Mouse (Mus musculus) brain, embryonic 14.5 days (tissue): ENCODE data around the gene Trpv3. TPM values are rescaled to one million over a fixed set of nuclear protein-coding genes. Genes with fewer than 3 reads are reported as not detected.

ENCODE experiments used
- DNase-seq: peaks from one replicate; pipeline ENCODE4 v3.0.0-alpha.2; 2011; ENCODE audit warnings: low read depth
- CTCF ChIP-seq: fragments of 200-500 bp; IDR thresholded peaks from 2 replicates; pipeline ENCODE4 v1.5.1; 2012; ENCODE audit warnings: inconsistent platforms, mild to moderate bottlenecking, moderate library complexity, borderline replicate concordance; ENCODE audit not compliant: insufficient read depth, insufficient read length; ENCODE audit errors: extremely low read depth
- POLR2A ChIP-seq: fragments of 200-500 bp; IDR thresholded peaks from 2 replicates; pipeline ENCODE4 v1.6.1; 2012; ENCODE audit warnings: mild to moderate bottlenecking, inconsistent platforms, borderline replicate concordance; ENCODE audit not compliant: poor library complexity, insufficient read depth, insufficient read length, severe bottlenecking; ENCODE audit errors: extremely low read depth
- polyA plus RNA-seq: library from polyadenylated mRNA; depleted of rRNA; stranded (reverse); fragments of >200 nt; gene quantifications from 2 replicates; pipeline ENCODE4 v1.2.3, GENCODE M21; 2012; rRNA removed

Trpv3 gene
- polyA plus RNA-seq: 0.14 and 0.27 TPM in 2 replicates

DNA sequence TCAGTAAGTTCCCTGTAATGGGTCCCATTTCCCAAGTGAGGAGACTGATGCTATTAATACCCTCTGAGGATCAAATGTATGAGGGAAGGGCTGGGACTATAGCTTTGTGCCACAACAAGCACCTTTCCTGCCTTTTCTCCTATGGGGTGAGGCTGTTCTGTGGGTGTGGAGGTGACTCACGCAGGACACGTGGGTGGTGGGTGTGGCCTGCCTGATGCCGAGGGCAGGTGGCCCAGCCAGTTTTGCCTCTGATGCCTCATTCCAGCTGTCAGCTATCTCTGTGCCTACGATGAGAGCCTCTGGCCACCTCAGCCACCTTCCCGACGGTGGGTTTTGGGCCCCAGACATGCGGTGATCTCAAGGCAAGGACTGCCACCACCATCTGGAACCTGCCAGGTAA, at the start of gene Trpv3:
TSS of gene Trpv3 (plus strand) at position 122 of the 400 bp plus-strand sequence.
- TF ChIP-seq CTCF: no peak
- TF ChIP-seq POLR2A: no peak

DNA sequence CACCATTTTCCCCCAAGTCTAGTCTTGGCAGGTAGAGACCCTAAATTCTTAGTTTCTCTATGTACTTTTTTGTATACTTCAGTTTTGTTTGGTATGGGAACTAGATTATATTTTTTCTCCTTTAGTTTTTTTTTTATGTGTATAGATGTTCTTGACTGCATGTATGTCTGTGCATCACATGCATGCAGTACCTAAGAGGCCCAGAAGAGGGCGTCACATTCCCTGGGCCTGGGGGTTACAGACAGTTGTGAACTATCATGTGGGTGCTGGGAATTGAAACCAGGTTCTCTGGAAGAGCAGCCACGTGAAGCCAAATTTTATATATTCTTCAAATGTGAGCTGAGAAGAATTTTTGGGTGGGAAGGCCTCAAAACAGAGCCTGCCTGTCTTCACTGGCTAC, 47.5 kb upstream of the Trpv3 start:
- DNase-seq: no peak
- TF ChIP-seq POLR2A (no peak), CTCF (peak; percentile 6; the same call in 1 of the 2 replicates)

More for the DNA sequence above, at the start of gene Trpv3:
- DNase-seq: no peak

DNA sequence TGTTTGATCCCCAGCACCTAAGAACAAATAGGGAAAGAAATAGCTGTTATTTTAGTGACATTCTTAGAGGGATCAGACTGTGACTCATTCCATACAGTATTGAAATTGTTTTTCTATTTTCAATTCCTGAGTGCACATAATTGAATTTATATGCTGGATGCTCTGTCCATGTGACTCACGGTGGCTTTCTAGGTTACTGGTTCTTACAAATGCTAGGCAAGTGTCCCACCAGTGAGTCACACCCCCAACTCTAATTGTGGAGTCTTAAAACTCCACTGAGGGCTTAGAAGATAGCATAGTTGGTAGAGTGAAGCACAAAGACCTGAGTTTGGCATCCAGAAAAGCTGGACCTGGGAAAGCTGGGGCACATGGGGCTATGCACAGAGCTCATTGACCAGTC, 46.5 kb upstream of the Trpv3 start:
- TF ChIP-seq POLR2A: no peak
- TF ChIP-seq CTCF: no peak
- DNase-seq: no peak

DNA sequence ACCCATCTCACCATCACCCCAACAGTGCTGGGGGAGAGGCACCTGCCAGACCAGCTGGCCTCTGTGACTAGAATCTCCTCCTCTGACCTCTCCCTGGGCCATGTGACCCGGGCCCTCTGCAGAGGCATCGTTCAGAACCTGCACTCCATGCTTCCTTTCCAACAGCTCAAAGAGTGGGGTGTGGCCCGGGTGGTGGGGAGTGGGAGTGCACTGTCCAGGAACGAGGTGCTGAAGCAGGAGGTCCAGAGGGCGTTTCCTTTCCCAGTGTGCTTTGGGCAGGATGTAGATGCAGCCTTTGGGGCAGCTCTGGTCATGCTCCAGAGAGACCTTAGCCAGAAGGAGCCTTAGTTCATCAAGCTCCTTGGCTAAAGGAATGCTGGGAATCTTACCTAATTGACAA, 44.3 kb upstream of the Trpv3 start:
- TF ChIP-seq CTCF (no peak), POLR2A (no peak)
- no peak for DNase-seq

DNA sequence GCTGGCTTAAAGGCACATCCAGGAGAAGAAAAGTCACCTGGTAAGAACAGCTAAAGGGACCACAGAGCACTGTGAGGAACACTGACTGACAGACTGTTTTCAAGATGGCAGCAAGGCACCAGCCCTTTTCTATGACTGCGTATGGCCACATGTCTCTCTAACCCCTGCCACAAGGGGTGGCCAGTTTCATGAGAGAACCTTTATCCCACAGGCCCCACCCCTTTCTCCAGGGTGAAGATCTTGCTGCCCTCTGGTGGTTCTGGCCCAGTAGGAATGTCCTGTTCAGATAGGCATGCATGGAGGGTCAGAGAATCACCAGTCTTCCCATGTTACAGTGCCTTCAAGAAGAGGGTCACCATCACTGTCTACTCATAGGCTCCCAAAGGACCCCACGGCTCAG, 43.2 kb upstream of the Trpv3 start:
- DNase-seq: no peak
- no peak for TF ChIP-seq CTCF
- no peak for TF ChIP-seq POLR2A

DNA sequence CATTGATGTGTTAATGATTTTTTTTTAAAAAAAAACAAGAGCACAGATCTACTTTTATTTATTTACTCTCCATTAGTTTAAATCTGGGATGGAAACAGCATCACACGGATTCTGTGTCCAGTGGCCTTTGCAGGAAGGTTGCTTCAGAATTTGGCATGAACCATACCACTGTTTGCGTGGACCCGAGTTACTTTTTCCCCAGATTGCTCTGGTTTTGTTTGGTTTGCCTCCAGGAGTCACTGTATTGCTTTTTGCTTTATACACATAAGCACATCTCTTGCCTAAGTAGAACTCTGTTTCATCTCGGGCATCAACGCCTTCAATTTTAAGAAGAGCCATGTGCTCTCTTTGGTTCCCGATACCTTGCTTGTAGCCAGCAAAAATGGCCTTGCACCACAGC, 41.3 kb upstream of the Trpv3 start:
- no peak for DNase-seq
- TF ChIP-seq POLR2A: no peak
- no peak for TF ChIP-seq CTCF

DNA sequence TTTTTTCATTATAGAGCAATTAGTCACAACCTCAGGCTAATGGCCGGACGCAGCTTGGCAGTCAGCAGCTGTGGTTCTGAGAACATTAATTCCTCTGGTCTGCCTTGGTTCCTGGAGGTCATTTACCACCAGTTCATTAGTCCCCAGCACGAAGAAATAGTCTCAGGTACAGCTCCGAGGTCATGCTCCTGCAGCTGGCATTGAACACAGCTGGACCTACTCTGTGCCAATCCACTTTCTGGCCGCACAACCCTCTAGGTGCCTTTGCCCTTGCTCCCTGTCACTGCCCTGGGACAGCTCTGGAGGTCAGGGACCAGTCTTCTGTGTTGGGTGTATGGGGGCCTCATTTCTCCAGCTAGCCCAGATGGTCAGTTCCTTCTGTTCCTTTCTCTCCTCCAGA, 38.3 kb upstream of the Trpv3 start:
- DNase-seq: no peak
- TF ChIP-seq POLR2A (no peak), CTCF (no peak)

DNA sequence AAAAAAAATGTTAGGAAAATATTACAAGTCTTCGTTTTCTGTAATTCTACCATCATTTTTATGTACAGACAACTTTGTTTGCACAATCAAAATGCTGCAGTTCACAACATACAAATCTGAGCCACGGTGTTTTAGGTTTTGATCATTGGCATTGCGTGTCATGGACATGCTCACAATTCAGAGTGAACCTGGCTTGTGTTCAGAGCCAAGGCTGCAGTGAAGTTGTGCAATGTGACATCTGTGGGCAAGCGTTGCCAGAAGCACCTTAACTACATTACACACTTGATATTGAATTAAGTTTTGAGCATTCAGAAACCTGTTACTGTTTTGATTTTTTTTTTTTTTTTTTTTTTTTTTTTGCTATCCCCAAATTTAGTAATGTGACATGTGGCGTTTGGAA, 37.1 kb upstream of the Trpv3 start:
- TF ChIP-seq POLR2A: no peak
- no peak for TF ChIP-seq CTCF
- no peak for DNase-seq

DNA sequence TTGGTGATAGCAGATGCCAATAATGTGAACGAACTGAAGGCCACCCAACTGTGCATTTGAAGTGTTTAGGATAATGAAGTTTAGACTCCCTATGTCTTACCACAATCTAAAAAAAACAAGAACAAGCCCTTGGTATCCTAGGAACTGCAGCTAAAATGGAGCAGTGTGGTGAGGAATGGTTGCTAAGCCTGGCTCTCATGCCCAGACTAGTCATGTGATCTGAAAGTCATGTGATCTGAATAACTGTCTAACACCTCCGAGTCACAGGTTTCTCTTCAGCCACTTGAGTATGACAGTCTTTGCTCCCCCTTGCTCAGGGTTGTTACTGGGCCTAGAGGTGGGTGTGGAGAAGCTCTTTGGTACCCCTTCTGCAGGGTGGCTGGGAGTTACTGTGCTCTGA, 34.7 kb upstream of the Trpv3 start:
- no peak for DNase-seq
- TF ChIP-seq CTCF (no peak), POLR2A (no peak)

DNA sequence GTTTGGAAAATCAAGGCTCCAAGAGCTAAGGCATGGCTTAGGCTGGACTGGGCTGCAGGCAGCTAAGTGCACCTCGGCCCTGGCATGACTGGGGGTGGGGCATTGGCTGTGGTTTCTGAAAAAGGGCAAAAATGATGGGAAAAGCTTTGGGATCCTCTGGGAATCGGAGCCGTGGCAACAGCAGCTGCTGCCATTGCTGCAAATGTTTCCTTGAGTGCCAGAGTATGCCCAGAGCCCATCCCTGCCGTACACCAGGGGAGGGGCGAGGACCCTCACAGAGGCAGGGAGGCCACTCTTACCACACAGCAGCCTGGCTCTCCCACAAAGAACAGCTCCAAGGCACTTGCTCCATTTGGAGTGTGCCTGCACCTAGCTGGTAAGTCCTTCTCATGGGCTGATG, 33.2 kb upstream of the Trpv3 start, which contains the start of gene Trpv1:
TSS of gene Trpv1 (plus strand) at position 301 of the 400 bp plus-strand sequence.
- no peak for DNase-seq
- no peak for TF ChIP-seq CTCF
- no peak for TF ChIP-seq POLR2A

DNA sequence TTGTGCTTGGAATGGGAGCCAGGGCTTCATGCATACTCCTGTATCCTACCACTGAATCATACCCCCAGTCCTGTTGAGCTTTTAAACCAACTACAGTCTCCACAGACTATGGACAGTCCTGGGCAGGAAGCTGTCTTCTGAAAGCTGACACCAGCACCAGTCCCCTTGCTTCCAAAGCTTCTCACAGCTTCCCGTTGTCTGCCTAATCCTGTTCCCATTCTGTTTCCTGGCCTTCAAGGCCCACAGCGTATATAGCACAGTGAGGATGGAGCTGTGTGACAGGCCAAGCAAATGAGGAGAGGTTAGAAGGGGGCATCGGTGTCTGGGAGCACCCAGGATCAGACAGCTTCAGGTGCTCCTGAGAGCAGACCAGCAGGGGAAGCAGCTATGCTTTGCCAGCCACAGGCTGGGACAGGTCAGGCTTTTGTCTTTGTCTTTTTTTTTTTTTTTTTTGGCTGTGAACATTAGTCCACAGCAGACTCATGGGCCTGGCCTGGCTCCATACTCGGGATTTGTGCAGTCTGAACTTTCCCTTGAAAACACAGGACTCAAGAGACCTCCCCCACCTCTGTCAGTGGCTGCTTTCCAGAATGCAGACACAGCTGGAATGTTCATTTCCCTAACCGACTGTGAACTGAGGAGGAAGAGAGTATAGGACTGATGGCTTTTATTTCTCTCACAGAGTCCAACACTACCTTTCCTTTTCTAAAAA, 31.0 kb upstream of the Trpv3 start:
- TF ChIP-seq CTCF (no peak), POLR2A (no peak)
- DNase-seq: peak; percentile 64

DNA sequence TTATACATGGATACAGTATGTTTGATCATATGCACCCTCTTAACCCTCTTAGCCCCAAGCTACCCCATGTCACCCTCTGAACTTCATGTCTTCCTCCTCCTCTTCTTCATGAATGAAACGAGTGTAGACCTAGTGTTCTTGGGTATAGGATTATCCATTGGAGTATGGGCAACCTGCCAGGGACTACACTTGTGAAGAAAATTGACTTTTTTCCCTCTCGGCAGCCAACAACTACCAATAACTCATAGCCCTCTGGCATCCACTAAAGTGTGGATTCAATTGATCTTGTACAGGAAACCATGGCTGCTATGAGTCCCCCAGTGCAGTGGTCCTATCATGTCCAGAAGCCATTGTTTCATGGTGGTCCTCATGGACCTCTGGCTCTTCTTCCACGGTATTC, 30.5 kb upstream of the Trpv3 start:
- TF ChIP-seq CTCF: no peak
- TF ChIP-seq POLR2A: no peak
- DNase-seq: no peak
